Mouse (Mus musculus): ENCODE data around the gene Rnf130. TPM values are rescaled to one million over a fixed set of nuclear protein-coding genes. Genes with fewer than 3 reads are reported as not detected.
A peak's percentile ranks its signal among the peaks of the same experiment; 100 is the strongest.

The Rnf130 gene
- polyA plus RNA-seq, 1 experiment from 2014 or later: 32.8 TPM

DNA sequence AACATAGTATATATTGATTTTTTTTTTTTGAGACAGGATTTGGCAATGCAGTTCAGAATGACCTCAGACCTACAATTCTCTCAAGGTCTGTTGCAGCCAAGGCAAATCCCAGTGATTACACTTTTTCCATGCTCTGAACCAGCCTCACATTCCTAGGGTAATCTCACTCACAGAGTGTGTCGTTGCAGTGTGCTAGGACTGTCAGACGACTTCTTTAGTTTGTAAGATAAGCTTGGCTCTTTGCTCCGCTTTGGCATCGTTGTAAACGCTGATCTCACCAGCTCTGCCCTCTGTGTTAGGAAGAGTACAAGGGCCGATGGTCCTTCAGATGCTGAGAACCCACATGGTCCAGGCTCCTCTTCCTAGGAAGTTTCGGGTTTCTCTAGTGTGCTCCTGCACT is 80.9 kb downstream of the Rnf130 start:
- peak overlapping the region; percentile 47; the same call in 1 of the 2 replicates for H3K27ac ChIP-seq (ENCODE audit: poor library complexity, severe bottlenecking)
- no peak overlapping the region for H3K4me3 ChIP-seq
- H3K4me1 ChIP-seq (replicated peaks): peaks cover 35% of the 10 kb centered on the region
- WGBS: 27% methylated on average over 7 of the region's 7 CpGs
- no peak overlapping the region for H3K4me2 ChIP-seq
- 0 out of 2 replicates have a peak, but pooled peaks have one; percentile 39 for ATAC-seq (ENCODE audit: insufficient number of reproducible peaks, low FRiP score)
- H3K9ac ChIP-seq: no peak overlapping the region
- no peaks in the 10 kb centered on the region for H3K9me3 ChIP-seq (replicated peaks)
- no peaks in the 10 kb centered on the region for H3K27me3 ChIP-seq (replicated peaks)
- peaks cover 3% of the 10 kb centered on the region; the same call in 1 of the 2 replicates for H3K36me3 ChIP-seq

DNA sequence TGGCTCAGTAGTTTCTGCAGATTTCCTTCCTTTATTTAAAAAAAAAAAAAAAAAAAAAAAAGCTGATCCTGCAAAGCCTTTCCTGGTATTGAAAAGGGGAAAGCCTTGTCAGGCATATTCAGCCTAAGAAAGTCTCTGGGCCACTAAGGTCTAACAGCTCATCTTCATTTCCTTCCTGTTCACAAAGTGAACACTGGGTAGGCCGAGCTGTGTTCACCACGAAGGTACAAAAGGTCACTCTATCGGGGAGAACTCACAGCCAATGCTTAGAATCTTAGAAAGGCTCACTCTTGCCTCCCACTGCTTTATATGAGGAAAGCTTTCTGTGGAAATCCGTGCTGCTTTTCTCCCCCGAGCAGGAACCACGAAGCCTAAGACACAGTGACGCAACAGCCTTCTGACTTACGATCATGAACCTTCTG is 83.7 kb downstream of the Rnf130 start:
- Histone ChIP-seq H3K36me3 (peaks cover 3% of the 10 kb centered on the region; the same call in 1 of the 2 replicates), H3K9ac (no peak overlapping the region), H3K4me2 (no peak overlapping the region), H3K27me3 (replicated peaks) (no peaks in the 10 kb centered on the region), H3K27ac (ENCODE audit: poor library complexity, severe bottlenecking) (peak overlapping the region; percentile 21; the same call in 1 of the 2 replicates), H3K4me3 (no peak overlapping the region), H3K9me3 (replicated peaks) (no peaks in the 10 kb centered on the region), H3K4me1 (replicated peaks) (peaks cover 23% of the 10 kb centered on the region)
- no peak for ATAC-seq (ENCODE audit: insufficient number of reproducible peaks, low FRiP score)
- WGBS: 60% methylated on average over 8 of the region's 8 CpGs

DNA sequence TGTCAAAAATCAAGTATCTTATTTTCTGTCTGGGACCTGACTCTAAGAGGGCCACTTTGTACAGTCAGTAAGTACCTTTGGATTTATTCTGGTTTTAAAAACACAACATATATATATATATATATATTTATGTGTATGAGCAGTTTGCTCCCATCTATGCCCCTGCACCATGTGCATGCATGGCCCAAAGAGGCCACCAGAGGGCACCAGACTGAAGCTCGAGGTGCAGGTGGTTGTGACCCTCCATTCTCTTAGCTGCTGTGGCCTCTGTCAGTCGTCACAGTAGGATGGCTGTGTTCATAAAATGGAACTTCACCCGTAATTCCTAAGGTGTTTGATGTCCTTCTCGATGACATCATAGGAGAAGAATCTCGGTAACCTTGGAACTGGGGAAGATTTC is 89.2 kb downstream of the Rnf130 start:
- H3K9ac ChIP-seq: no peak overlapping the region
- H3K4me3 ChIP-seq: no peak overlapping the region
- no peak for ATAC-seq (ENCODE audit: insufficient number of reproducible peaks, low FRiP score)
- H3K27me3 ChIP-seq (replicated peaks): no peaks in the 10 kb centered on the region
- H3K9me3 ChIP-seq (replicated peaks): no peaks in the 10 kb centered on the region
- peaks cover 6% of the 10 kb centered on the region for H3K36me3 ChIP-seq
- H3K27ac ChIP-seq (ENCODE audit: poor library complexity, severe bottlenecking): no peak overlapping the region
- no peak overlapping the region for H3K4me2 ChIP-seq
- 23% methylated on average over 5 of the region's 5 CpGs for WGBS
- H3K4me1 ChIP-seq (replicated peaks): no peaks in the 10 kb centered on the region

DNA sequence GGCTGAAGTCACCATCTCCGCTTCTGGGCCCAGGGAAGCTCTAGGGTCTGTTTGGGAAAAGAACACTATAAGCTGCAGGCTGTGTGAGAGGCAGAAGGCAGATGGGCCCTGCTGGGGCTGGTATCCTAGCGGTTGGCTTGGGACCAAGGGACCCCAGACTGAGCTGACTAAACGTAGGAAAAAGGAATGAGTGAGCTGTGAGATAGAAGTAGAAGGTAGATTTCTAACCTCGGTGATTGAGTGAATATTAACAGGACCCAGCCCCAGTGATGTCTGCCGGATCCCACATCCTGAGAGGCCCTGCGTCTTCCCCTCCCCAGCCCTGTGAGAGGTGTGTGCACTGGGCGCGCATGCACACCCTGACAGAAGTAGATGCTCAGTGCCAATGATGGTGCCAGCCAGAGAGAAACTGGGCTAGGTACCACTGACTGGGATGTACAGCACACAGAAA is 97.5 kb downstream of the Rnf130 start:
- 84% methylated on average over 8 of the region's 8 CpGs for WGBS
- H3K4me3 ChIP-seq: no peak overlapping the region
- no peak for ATAC-seq (ENCODE audit: insufficient number of reproducible peaks, low FRiP score)
- no peak overlapping the region for H3K9ac ChIP-seq
- H3K9me3 ChIP-seq (replicated peaks): no peaks in the 10 kb centered on the region
- H3K4me1 ChIP-seq (replicated peaks): peaks cover under 1% of the 10 kb centered on the region
- H3K4me2 ChIP-seq: no peak overlapping the region
- no peak overlapping the region for H3K27ac ChIP-seq (ENCODE audit: poor library complexity, severe bottlenecking)
- no peaks in the 10 kb centered on the region for H3K27me3 ChIP-seq (replicated peaks)
- peaks cover 10% of the 10 kb centered on the region for H3K36me3 ChIP-seq

DNA sequence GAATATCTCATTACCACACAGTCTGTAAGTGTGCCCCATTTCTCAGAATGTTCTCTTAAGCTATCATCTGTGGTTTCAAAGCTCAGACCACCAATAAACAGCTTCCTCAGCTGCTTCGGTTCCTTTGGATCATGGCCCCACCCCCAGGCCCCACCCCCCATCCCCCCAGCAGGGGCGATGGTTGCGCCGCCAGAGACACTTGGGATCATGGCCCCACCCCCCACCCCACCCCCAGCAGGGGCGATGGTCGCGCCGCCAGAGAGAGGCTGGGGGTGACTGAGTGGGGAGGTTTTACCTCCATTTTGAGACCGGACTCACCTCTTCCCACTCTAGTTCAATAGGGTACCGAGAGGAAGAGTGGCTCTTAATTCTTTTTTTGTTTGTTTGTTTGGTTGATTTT is 102.6 kb downstream of the Rnf130 start:
- H3K27ac ChIP-seq (ENCODE audit: poor library complexity, severe bottlenecking): no peak overlapping the region
- 4% methylated on average over 10 of the region's 10 CpGs for WGBS
- H3K27me3 ChIP-seq (replicated peaks): 0 out of 2 replicates have a peak, but pooled peaks cover 2% of the 10 kb centered on the region
- no peak for ATAC-seq (ENCODE audit: insufficient number of reproducible peaks, low FRiP score)
- no peaks in the 10 kb centered on the region for H3K9me3 ChIP-seq (replicated peaks)
- H3K4me3 ChIP-seq: peak overlapping the region; percentile 28
- H3K4me2 ChIP-seq: peak overlapping the region; percentile 67
- peaks cover 16% of the 10 kb centered on the region for H3K4me1 ChIP-seq (replicated peaks)
- H3K36me3 ChIP-seq: no peaks in the 10 kb centered on the region
- H3K9ac ChIP-seq: 0 out of 2 replicates have a peak overlapping the region, but pooled peaks have one; percentile 49

DNA sequence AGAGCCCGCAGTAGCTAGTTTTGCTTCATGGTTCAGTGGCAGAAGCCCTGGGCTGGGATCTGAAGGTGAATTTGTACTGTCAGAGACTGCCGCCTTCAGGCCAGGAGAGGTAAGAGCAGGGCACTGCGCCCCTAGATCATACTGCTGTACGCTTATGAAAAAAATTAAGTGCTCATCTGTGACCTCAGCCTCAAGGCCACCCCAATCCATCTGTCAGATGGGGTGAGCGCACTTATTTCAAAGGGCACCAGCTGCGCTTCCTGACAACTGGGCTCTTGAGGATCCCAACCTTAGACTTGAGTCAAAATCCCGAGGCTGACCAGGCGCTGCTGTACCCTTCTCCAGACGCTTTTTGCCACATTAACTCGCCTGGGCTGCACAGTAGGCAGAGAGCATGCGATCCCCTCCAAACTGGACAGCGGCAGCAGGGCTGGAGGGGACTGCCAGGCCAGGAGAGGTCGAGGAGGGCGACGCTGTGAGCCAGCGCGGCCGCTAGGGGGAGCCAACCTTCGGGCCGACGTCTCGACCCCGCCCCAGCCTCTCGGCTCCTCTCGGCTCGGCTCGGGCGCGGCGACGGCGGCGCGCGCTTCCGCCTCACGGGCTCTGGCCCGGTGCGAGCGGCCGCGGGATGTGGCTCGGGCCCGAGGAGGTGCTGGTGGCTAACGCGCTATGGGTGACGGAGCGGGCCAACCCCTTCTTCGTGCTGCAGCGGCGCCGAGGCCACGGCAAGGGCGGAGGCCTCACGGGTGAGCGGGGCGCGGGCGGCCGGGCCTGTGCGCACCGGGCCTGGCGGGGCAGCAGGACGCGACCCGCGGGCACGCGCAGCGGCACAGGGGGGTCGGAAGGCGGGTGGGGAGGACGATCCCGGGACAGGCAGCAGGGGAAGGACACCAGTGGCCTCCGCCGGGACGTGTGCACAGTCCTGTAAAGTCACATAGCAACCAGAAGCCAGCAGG is 105.9 kb downstream of the Rnf130 start, which contains the start of gene Tbc1d9b:
Gene Tbc1d9b, plus strand, starts transcription at position 586 of the 956 bp plus-strand sequence.
- peaks cover 8% of the 10 kb centered on the region for H3K36me3 ChIP-seq
- H3K9me3 ChIP-seq (replicated peaks): no peaks in the 10 kb centered on the region
- H3K4me3 ChIP-seq: peak within 1 kb of the TSS; percentile 74
- H3K9ac ChIP-seq: peak within 1 kb of the TSS; percentile 94
- peaks cover 21% of the 10 kb centered on the region for H3K4me1 ChIP-seq (replicated peaks)
- peak within 1 kb of the TSS; percentile 91 for H3K4me2 ChIP-seq
- 0 out of 2 replicates have a peak, but pooled peaks cover 2% of the 10 kb centered on the region for H3K27me3 ChIP-seq (replicated peaks)
- H3K27ac ChIP-seq (ENCODE audit: poor library complexity, severe bottlenecking): peak within 1 kb of the TSS; percentile 76
- WGBS: under 1% methylated on average over 76 of the region's 77 CpGs
- ATAC-seq (ENCODE audit: insufficient number of reproducible peaks, low FRiP score): peak; percentile 92

DNA sequence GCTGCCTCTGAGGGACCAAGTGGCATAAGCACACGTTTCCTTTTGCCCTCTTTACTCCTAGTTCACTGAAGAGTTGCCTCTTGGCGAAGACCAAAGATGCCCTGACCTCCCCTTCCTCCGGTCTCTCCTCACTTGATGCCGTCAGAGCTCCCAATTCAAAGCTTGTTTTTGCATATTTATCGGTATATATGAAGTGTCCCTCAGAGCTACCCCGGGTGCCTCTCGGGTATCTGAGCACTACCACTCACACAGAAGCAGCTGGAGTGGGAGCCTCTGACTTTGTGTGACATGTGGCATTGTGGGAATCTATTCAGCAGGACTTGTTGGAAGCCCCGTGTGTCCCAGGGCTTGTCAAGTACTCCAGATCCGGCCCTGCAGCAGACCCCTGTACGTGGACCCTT is 106.7 kb downstream of the Rnf130 start:
- peak overlapping the region; percentile 91 for H3K4me2 ChIP-seq
- peak overlapping the region; percentile 94 for H3K9ac ChIP-seq
- H3K9me3 ChIP-seq (replicated peaks): no peaks in the 10 kb centered on the region
- 0 out of 2 replicates have a peak, but pooled peaks cover 2% of the 10 kb centered on the region for H3K27me3 ChIP-seq (replicated peaks)
- peaks cover 15% of the 10 kb centered on the region for H3K36me3 ChIP-seq
- peak; percentile 6; the same call in 1 of the 2 replicates for ATAC-seq (ENCODE audit: insufficient number of reproducible peaks, low FRiP score)
- peak overlapping the region; percentile 76 for H3K27ac ChIP-seq (ENCODE audit: poor library complexity, severe bottlenecking)
- 18% methylated on average over 10 of the region's 10 CpGs for WGBS
- H3K4me3 ChIP-seq: peak overlapping the region; percentile 74
- peaks cover 21% of the 10 kb centered on the region for H3K4me1 ChIP-seq (replicated peaks)

DNA sequence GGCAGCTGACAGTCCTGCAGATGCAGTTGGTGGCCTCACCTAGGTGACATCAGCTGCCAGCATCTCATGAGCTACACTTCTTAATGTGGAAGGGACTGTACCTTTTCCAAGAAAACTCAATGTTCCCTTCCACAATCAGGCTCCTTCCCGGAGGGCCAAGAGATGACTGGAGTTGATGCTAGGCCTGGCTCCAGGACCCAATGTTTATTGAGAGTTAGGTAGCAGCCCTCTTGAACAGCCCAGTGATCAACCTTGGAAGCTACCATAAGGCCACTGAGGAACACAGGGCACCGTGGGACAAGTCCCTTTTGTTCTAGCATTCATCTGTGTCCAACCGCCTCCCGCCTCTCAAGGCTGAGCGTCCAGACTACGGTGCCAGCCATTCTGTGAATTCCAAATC is 107.1 kb downstream of the Rnf130 start:
- ATAC-seq (ENCODE audit: insufficient number of reproducible peaks, low FRiP score): no peak
- no peaks in the 10 kb centered on the region for H3K9me3 ChIP-seq (replicated peaks)
- H3K9ac ChIP-seq: peak overlapping the region; percentile 94
- peak overlapping the region; percentile 74 for H3K4me3 ChIP-seq
- WGBS: 86% methylated on average over 6 of the region's 6 CpGs
- H3K4me1 ChIP-seq (replicated peaks): peaks cover 21% of the 10 kb centered on the region
- H3K4me2 ChIP-seq: peak overlapping the region; percentile 91
- peaks cover 18% of the 10 kb centered on the region for H3K36me3 ChIP-seq
- 0 out of 2 replicates have a peak, but pooled peaks cover 2% of the 10 kb centered on the region for H3K27me3 ChIP-seq (replicated peaks)
- no peak overlapping the region for H3K27ac ChIP-seq (ENCODE audit: poor library complexity, severe bottlenecking)

DNA sequence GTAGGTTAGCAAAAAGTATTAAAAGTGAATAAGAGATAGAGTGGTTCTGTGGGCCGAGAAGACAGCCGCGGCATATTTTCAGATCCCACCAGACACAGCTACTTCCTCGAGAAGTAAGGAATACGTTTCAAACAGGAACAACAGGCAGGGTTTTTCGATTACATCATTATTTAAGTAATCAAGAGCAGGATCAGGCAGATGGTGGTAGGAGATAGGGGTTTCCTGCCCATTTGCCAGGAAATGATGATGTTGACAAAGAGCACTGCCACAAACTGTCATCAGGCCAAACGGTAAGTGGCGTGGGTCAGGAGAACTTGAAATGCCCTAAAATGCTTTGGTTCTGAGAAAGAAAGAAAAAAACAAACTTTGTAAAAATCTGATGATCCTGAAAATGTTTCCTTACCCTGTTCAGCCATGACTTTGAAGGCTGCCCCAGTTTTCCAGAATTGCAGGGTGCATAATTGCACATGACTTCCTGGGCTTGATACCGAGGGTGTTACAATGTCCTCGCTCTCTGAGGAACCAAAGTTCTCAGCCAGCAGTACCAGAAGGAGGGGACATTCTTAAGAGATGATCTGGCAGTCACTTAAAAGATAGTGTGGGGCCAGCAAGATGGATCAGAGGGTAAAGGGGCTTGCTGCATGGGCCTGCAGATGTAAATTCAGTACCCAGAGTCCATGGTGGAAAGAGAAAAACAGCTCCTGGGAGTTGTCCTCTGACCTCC is 109.2 kb downstream of the Rnf130 start:
- Histone ChIP-seq H3K9ac (no peak overlapping the region), H3K4me3 (no peak overlapping the region), H3K9me3 (replicated peaks) (no peaks in the 10 kb centered on the region), H3K4me2 (no peak overlapping the region), H3K36me3 (peaks cover 39% of the 10 kb centered on the region), H3K27me3 (replicated peaks) (no peaks in the 10 kb centered on the region), H3K4me1 (replicated peaks) (peaks cover 18% of the 10 kb centered on the region), H3K27ac (ENCODE audit: poor library complexity, severe bottlenecking) (no peak overlapping the region)
- WGBS: 58% methylated on average over 10 of the region's 10 CpGs
- no peak for ATAC-seq (ENCODE audit: insufficient number of reproducible peaks, low FRiP score)

DNA sequence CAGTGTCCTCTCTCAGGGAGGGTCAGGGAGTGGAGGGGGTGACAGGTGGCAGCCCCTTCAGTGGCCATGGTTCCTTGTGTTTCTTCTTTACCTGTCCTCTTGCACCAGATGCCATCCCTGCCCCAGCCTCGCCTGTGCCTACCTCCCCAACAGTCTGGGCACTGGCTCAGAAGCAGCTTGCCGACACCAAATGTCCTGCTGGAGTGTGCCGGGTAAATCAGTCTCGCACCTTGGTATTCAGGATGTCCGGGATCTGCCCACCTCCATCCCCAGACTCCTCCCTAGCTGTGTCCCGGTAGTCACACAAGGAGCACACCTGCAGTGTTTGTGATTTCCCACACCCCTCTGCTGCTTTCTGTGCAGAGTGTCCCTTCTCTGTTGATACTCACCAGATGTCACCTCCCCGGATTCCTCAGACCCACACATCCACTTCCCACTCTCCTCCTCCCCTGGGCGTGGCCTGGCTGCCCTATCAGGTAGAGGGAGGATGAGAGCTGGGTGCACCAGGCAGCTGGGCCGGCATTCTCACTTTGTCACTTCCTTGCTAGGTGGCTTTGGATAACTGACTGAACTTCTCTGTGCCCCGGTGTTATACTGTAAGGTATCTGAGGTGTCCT is 113.2 kb downstream of the Rnf130 start:
- Histone ChIP-seq H3K27ac (ENCODE audit: poor library complexity, severe bottlenecking) (no peak overlapping the region), H3K4me3 (no peak overlapping the region), H3K4me2 (no peak overlapping the region), H3K27me3 (replicated peaks) (no peaks in the 10 kb centered on the region), H3K4me1 (replicated peaks) (peaks cover 6% of the 10 kb centered on the region; the same call in 1 of the 2 replicates), H3K9ac (no peak overlapping the region), H3K9me3 (replicated peaks) (no peaks in the 10 kb centered on the region), H3K36me3 (peaks cover 78% of the 10 kb centered on the region)
- 49% methylated on average over 10 of the region's 10 CpGs for WGBS
- ATAC-seq (ENCODE audit: insufficient number of reproducible peaks, low FRiP score): no peak

Data from heart, embryonic 12.5 days (tissue).